Mouse (Mus musculus) liver, embryonic 15.5 days (tissue): ENCODE data around the gene Trim62. TPM values are rescaled to one million over a fixed set of nuclear protein-coding genes. Genes with fewer than 3 reads are reported as not detected.

ENCODE experiments used
- ATAC-seq: fragments of 200-750 bp; cut with Nextera tagmentation; 2 replicates; pipeline ENCODE4 v1.8.0; 2017; ENCODE audit warnings: moderate number of reproducible peaks, mild to moderate bottlenecking, moderate library complexity; ENCODE audit not compliant: insufficient read depth
- H3K27ac ChIP-seq: fragments of 300-500 bp; sonication (generic); replicated peaks from 2 replicates; pipeline ENCODE4 v1.5.1; 2015; ENCODE audit warnings: mild to moderate bottlenecking, inconsistent platforms
- H3K27me3 ChIP-seq: fragments of 300-500 bp; sonication (generic); 2 replicates; pipeline ENCODE4 v1.6.1; 2015; ENCODE audit warnings: mild to moderate bottlenecking, inconsistent platforms
- H3K36me3 ChIP-seq: fragments of 300-500 bp; sonication (generic); replicated peaks from 2 replicates; pipeline ENCODE4 v1.6.1; 2015; ENCODE audit warnings: moderate library complexity, mild to moderate bottlenecking, inconsistent platforms
- H3K4me1 ChIP-seq: fragments of 300-500 bp; sonication (generic); replicated peaks from 2 replicates; pipeline ENCODE4 v1.6.1; 2015; ENCODE audit warnings: inconsistent platforms
- H3K4me2 ChIP-seq: fragments of 300-500 bp; sonication (generic); 2 replicates; pipeline ENCODE4 v1.6.1; 2015; ENCODE audit warnings: moderate library complexity, mild to moderate bottlenecking, inconsistent platforms
- H3K4me3 ChIP-seq: fragments of 300-500 bp; sonication (generic); replicated peaks from 2 replicates; pipeline ENCODE4 v1.5.1; 2015; ENCODE audit warnings: mild to moderate bottlenecking, inconsistent platforms
- H3K9ac ChIP-seq: fragments of 300-500 bp; sonication (generic); 2 replicates; pipeline ENCODE4 v1.6.1; 2015; ENCODE audit warnings: moderate library complexity, mild to moderate bottlenecking, inconsistent platforms
- H3K9me3 ChIP-seq: fragments of 300-500 bp; sonication (generic); replicated peaks from 2 replicates; pipeline ENCODE4 v1.6.1; 2016; ENCODE audit warnings: inconsistent platforms
- WGBS: fragments of 180-500 bp; shearing (Covaris S2); methylation state at CpG from one replicate; pipeline ENCODE4 v1.1.7; 2015; ENCODE audit warnings: mixed read lengths; ENCODE audit not compliant: insufficient replicate concordance; 5-methylcytosine and 5-hydroxymethylcytosine counted together
- polyA plus RNA-seq: library from polyadenylated mRNA; unstranded; fragments of >200 nt; fragmentation: Nextera tagmentation; extraction: Ambion mirVana; gene quantifications from 2 replicates; pipeline ENCODE4 v1.2.1, GENCODE M21; 2015

Trim62 gene
- polyA plus RNA-seq, 1 experiment from 2014 or later, result 0.18 TPM

DNA sequence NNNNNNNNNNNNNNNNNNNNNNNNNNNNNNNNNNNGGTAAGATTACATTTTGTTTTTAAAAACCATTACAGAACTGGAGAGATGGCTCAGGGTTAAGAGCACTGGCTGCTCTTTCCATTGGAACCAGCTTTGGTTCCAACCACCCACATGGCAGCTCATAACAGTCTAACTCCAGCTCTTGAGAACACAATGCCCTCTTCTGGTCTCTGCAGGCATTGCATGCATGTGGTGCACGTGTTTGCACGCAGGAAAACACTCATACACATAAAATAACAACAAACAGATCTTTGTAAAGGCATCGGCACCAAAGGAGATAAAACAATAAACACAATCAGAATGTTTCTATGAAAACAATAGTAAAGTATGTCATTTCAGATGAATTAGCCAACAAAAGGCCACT, 59.0 kb downstream of the Trim62 start:
- peaks cover 3% of the 10 kb centered on the region for H3K4me1 ChIP-seq
- WGBS, result 40% methylated on average over 3 of the region's 3 CpGs
- no peak overlapping the region for H3K9ac ChIP-seq
- H3K4me3 ChIP-seq, result no peak overlapping the region
- H3K36me3 ChIP-seq, result no peaks in the 10 kb centered on the region
- no peaks in the 10 kb centered on the region for H3K9me3 ChIP-seq
- peaks cover 4% of the 10 kb centered on the region; the same call in 1 of the 2 replicates for H3K27me3 ChIP-seq
- ATAC-seq, result no peak
- no peak overlapping the region for H3K4me2 ChIP-seq
- H3K27ac ChIP-seq, result no peak overlapping the region

GRCm38 (mm10) chr4:128946736-128947135, 63.4 kb downstream of the Trim62 start:
- Histone ChIP-seq H3K9me3 (no peaks in the 10 kb centered on the region), H3K27me3 (peaks cover 14% of the 10 kb centered on the region), H3K36me3 (no peaks in the 10 kb centered on the region), H3K4me2 (no peak overlapping the region), H3K4me3 (no peak overlapping the region), H3K27ac (no peak overlapping the region), H3K4me1 (peaks cover 17% of the 10 kb centered on the region), H3K9ac (no peak overlapping the region)
- no peak for ATAC-seq
- WGBS, result 66% methylated on average over 9 of the region's 9 CpGs

DNA sequence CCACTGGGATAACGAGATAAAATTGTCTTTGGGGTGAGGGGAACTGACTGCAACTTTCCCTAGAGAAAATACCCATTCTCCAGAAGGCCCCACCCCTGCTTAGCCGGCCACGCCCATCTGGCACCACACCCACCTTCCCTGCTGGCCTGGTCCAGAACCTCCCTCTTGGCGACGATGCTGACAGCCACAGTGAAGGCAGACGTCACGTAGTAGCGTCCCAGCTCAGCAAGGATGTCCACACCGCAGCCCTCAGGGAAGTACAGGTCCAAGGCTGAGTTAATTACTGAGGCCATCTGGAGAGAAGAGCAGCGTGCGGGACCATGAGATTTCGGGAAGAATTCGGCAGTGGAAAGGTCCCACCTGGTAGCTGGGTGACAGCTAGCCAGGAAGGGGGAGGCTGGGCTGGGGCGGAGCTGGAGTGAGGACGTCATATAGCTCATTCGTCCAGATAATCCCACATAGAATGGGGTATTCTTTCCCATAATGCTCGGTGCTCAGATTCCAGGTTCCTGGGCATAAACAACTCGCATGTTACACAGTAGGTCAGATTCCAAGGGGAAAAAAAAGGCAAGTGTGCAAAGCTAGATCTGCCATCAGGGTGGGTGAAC, 64.0 kb downstream of the Trim62 start:
- ATAC-seq, result no peak
- Histone ChIP-seq H3K9ac (no peak overlapping the region), H3K36me3 (no peaks in the 10 kb centered on the region), H3K4me2 (peak overlapping the region; percentile 27; the same call in 1 of the 2 replicates), H3K4me3 (no peak overlapping the region), H3K27me3 (peaks cover 14% of the 10 kb centered on the region), H3K9me3 (no peaks in the 10 kb centered on the region), H3K27ac (no peak overlapping the region), H3K4me1 (peaks cover 17% of the 10 kb centered on the region)
- 12% methylated on average over 18 of the region's 18 CpGs for WGBS

GRCm38 (mm10) chr4:128948137-128948674, 64.8 kb downstream of the Trim62 start:
- peaks cover 14% of the 10 kb centered on the region for H3K27me3 ChIP-seq
- no peaks in the 10 kb centered on the region for H3K9me3 ChIP-seq
- no peaks in the 10 kb centered on the region for H3K36me3 ChIP-seq
- no peak overlapping the region for H3K4me3 ChIP-seq
- H3K4me1 ChIP-seq, result peaks cover 17% of the 10 kb centered on the region
- WGBS, result 20% methylated on average over 6 of the region's 6 CpGs
- no peak overlapping the region for H3K27ac ChIP-seq
- H3K4me2 ChIP-seq, result no peak overlapping the region
- no peak for ATAC-seq
- H3K9ac ChIP-seq, result no peak overlapping the region

DNA sequence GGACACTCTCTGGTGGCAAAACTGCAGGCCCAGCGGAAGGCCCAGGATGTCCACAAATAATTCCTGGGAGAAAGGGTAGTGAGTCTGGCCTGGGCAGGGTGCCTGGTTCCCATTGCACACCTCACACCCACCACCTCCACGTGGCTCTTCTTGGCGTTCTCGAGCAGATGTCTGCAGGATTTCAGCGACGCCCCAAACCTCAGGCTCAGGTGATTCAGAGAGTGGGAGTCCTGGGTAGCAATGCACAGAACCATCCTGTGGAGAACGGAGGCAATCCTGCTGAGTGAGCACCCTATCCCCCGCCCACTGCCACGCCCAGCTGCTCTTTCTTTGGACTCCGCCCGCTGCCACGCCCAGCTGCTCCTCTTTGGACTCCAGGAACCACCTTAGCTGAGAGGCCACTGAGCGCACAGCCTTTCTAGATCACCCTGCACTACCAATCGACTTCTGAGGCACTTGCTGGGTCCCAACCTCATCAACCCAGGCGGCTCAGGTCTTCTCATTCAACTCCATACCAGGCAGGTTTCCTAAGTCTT, 66.2 kb downstream of the Trim62 start:
- H3K4me1 ChIP-seq, result peaks cover 17% of the 10 kb centered on the region
- no peaks in the 10 kb centered on the region for H3K9me3 ChIP-seq
- ATAC-seq, result no peak; the same call in 1 of the 2 replicates
- H3K36me3 ChIP-seq, result no peaks in the 10 kb centered on the region
- H3K27me3 ChIP-seq, result peaks cover 14% of the 10 kb centered on the region
- no peak overlapping the region for H3K9ac ChIP-seq
- H3K4me2 ChIP-seq, result no peak overlapping the region
- H3K4me3 ChIP-seq, result no peak overlapping the region
- 24% methylated on average over 15 of the region's 15 CpGs for WGBS
- no peak overlapping the region for H3K27ac ChIP-seq

GRCm38 (mm10) chr4:128950461-128950860, 67.1 kb downstream of the Trim62 start:
- H3K9ac ChIP-seq, result no peak overlapping the region
- H3K36me3 ChIP-seq, result no peaks in the 10 kb centered on the region
- no peak for ATAC-seq
- H3K4me2 ChIP-seq, result no peak overlapping the region
- no peak overlapping the region for H3K27ac ChIP-seq
- 70% methylated on average over 5 of the region's 5 CpGs for WGBS
- H3K27me3 ChIP-seq, result peaks cover 14% of the 10 kb centered on the region
- peaks cover 17% of the 10 kb centered on the region for H3K4me1 ChIP-seq
- no peak overlapping the region for H3K4me3 ChIP-seq
- no peaks in the 10 kb centered on the region for H3K9me3 ChIP-seq

- Histone ChIP-seq H3K4me3 (no peak overlapping the region), H3K27me3 (peaks cover 35% of the 10 kb centered on the region), H3K9me3 (no peaks in the 10 kb centered on the region), H3K9ac (no peak overlapping the region), H3K36me3 (no peaks in the 10 kb centered on the region), H3K4me1 (peaks cover 14% of the 10 kb centered on the region), H3K27ac (no peak overlapping the region), H3K4me2 (no peak overlapping the region)
- no peak for ATAC-seq
- 62% methylated on average over 5 of the region's 5 CpGs for WGBS
Measured at GRCm38 (mm10) chr4:128953851-128954250, 70.5 kb downstream of the Trim62 start.

GRCm38 (mm10) chr4:128957155-128957911, 74.0 kb downstream of the Trim62 start:
- Histone ChIP-seq H3K36me3 (no peaks in the 10 kb centered on the region), H3K4me3 (no peak overlapping the region), H3K27ac (no peak overlapping the region), H3K4me1 (peaks cover 11% of the 10 kb centered on the region), H3K4me2 (no peak overlapping the region), H3K27me3 (peaks cover 54% of the 10 kb centered on the region), H3K9ac (no peak overlapping the region), H3K9me3 (no peaks in the 10 kb centered on the region)
- no peak for ATAC-seq
- whole genome bisulfite sequencing, result 37% methylated on average over 11 of the region's 11 CpGs

GRCm38 (mm10) chr4:128958156-128958555, 74.8 kb downstream of the Trim62 start:
- Histone ChIP-seq H3K4me1 (peaks cover 17% of the 10 kb centered on the region), H3K36me3 (no peaks in the 10 kb centered on the region), H3K27ac (no peak overlapping the region), H3K9ac (no peak overlapping the region), H3K9me3 (no peaks in the 10 kb centered on the region), H3K4me2 (no peak overlapping the region), H3K27me3 (peaks cover 62% of the 10 kb centered on the region), H3K4me3 (no peak overlapping the region)
- ATAC-seq, result no peak
- WGBS, result 70% methylated on average over 11 of the region's 11 CpGs

DNA sequence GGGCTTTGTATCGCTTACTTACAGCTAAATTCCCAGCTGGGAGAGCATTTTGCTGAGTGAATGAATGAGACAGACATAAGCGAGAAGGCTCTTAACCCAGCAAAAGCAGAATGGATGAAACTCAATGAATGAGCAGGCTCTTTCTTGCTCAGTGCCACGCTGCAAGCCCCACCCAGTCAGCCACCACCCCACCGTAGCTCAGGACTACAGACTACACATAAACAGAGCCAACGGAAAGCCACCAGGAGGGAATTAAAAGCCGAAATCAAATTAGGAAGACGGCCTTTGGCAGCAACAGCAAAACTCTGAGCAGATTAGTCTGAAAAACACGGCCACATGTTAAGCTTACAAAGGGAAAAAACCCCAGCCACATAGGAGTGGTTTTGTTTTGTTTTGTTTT, 75.5 kb downstream of the Trim62 start:
- Histone ChIP-seq H3K36me3 (no peaks in the 10 kb centered on the region), H3K27ac (no peak overlapping the region), H3K9me3 (no peaks in the 10 kb centered on the region), H3K9ac (no peak overlapping the region), H3K4me1 (peaks cover 17% of the 10 kb centered on the region), H3K4me3 (no peak overlapping the region), H3K27me3 (peaks cover 69% of the 10 kb centered on the region), H3K4me2 (no peak overlapping the region)
- WGBS, result 57% methylated on average over 8 of the region's 8 CpGs
- no peak for ATAC-seq

DNA sequence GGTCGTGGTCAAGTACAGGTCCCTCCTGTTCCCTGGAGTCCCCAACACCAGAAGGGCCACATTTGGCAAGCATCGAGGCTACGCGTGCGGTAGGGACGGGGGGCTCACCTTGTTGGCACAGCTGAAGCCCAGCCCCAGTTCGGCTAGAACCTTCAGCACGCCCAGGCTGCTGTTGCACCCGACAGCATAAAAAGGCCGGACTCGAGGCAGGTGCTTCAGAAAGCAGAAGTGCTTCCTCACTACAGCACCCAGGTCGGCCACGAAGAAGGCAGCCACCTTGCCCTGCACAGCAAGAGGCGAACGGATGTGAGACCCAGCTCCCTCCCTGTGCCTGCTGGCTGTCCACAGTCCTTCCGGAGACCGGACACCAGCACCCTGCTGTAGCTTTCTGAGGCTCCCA, 76.3 kb downstream of the Trim62 start:
- 66% methylated on average over 17 of the region's 17 CpGs for WGBS
- Histone ChIP-seq H3K4me3 (no peak overlapping the region), H3K4me1 (peaks cover 17% of the 10 kb centered on the region), H3K4me2 (no peak overlapping the region), H3K27ac (no peak overlapping the region), H3K9me3 (no peaks in the 10 kb centered on the region), H3K36me3 (no peaks in the 10 kb centered on the region), H3K9ac (no peak overlapping the region), H3K27me3 (peaks cover 77% of the 10 kb centered on the region)
- ATAC-seq, result no peak
